Mouse (Mus musculus): ENCODE results near the gene Kcnk18. TPM values are rescaled to one million over a fixed set of nuclear protein-coding genes. Genes with fewer than 3 reads are reported as not detected.

Gene Kcnk18
- polyA plus RNA-seq (2012; rRNA removed), result 0.03 TPM in 1 of 2 replicates, not detected in the other

DNA sequence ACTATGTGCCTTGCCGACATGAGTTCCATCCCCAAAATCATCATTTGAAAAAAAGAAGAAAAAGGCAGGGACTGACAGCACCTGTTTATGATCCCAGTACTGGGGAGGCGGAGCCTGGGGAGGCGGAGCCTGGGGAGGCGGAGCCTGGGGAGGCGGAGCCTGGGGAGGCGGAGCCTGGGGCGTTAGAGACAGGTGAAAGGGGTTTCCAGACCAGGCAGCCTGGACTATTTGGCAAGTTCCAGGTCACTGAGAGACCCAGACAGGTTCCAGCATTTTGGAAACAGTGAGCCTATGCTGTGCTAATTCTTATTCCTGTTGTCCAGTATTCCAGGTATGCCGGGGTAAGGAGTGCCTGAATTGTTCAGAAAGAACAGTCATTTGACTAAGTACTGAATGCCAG lies at the start of gene Kcnk18:
Kcnk18 (plus strand) TSS at position 224 of the 400 bp plus-strand sequence.
- TF ChIP-seq CTCF (IDR thresholded peaks at IDR 0.05; ENCODE audit: borderline replicate concordance, insufficient read depth, low read depth, low read length) (no peak), POLR2A (IDR thresholded peaks at IDR 0.05; ENCODE audit: borderline replicate concordance, insufficient read depth, low read length) (no peak)
- no peak within 1 kb of the TSS for H3K27ac ChIP-seq (ENCODE audit: insufficient read depth, low read length)
- no peaks in the 10 kb centered on the region for H3K4me1 ChIP-seq (ENCODE audit: control insufficient read depth, insufficient read depth, low read length)
- H3K27me3 ChIP-seq (ENCODE audit: control insufficient read depth, insufficient read depth, low read length), result no peaks in the 10 kb centered on the region
- WGBS, result 92% methylated on average over 8 of the region's 8 CpGs
- no peak within 1 kb of the TSS for H3K4me3 ChIP-seq (replicated peaks; ENCODE audit: insufficient read depth, low read depth, low read length)
- no peak for DNase-seq

DNA sequence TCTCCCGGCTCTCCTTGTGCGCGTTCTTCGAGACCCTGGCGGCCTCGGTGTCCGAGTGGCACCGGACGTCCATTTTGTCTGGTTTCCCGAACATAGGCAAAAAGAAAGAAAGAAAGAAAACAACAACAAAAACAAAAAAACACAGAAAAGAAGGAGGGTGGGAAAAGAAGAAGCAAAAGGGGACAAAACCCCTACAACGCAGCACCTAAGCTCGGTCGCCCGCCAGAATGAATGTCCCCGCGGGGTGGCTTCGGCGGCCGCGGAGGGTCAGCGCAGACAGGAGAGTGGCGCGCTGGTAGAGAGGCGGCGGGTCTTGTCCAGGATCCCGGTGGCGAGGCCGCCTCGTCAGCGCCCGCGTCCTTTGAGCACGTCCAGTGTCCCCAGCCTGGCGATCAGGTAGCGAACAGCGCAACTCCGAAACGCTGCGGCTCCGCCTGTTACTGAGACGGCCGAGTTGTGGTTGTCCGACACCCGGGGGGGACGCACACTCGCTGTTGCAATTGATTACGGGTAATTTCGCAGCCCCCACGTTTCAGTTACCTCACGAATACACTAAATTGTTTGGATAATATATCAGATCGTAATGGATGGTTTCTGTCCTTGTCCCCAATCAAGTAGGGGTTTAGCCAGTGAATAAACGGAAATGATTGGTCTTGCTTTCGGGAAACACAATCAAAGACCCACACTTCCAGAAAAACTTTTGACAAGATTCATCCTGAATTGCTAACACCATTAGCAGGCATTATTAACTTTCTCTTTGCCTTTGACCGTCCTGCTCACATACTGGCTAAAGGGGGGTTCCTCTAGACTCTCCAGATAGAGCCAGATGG lies 48.9 kb upstream of the Kcnk18 start, which contains the start of gene Vax1:
Vax1 (minus strand) TSS at position 121 of the 830 bp plus-strand sequence.
- H3K4me1 ChIP-seq (ENCODE audit: control insufficient read depth, insufficient read depth, low read length), result no peaks in the 10 kb centered on the region; the same call in 1 of the 2 replicates
- H3K27me3 ChIP-seq (ENCODE audit: control insufficient read depth, insufficient read depth, low read length), result peaks cover 14% of the 10 kb centered on the region; the same call in 1 of the 2 replicates
- peak in 1 of 2 experiments; percentile 25 for DNase-seq
- no peak within 1 kb of the TSS for H3K27ac ChIP-seq (ENCODE audit: insufficient read depth, low read length)
- no peak within 1 kb of the TSS for H3K4me3 ChIP-seq (replicated peaks; ENCODE audit: insufficient read depth, low read depth, low read length)
- WGBS, result 1% methylated on average over 54 of the region's 54 CpGs
- TF ChIP-seq POLR2A (IDR thresholded peaks at IDR 0.05; ENCODE audit: borderline replicate concordance, insufficient read depth, low read length) (no peak), CTCF (IDR thresholded peaks at IDR 0.05; ENCODE audit: borderline replicate concordance, insufficient read depth, low read depth, low read length) (no peak)

DNA sequence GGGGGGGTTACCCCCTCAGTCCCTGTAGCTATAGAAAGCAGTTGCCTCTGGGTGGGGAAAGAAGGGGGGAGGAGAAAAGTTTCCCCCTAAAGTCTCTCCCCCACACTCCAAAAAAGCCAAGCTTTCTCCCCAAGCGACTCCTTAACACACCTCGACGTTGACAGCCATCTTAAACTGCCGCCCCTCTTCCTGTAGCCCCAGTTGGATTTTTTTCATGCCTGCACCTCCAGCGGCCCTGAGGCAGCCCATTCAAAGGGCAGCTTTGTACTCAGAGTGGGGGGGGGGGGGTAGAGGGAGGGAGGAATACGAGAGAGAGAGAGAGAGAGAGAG lies 48.3 kb upstream of the Kcnk18 start:
- Histone ChIP-seq H3K4me1 (ENCODE audit: control insufficient read depth, insufficient read depth, low read length) (no peaks in the 10 kb centered on the region; the same call in 1 of the 2 replicates), H3K4me3 (replicated peaks; ENCODE audit: insufficient read depth, low read depth, low read length) (no peak overlapping the region), H3K27me3 (ENCODE audit: control insufficient read depth, insufficient read depth, low read length) (peaks cover 12% of the 10 kb centered on the region; the same call in 1 of the 2 replicates), H3K27ac (ENCODE audit: insufficient read depth, low read length) (no peak overlapping the region)
- TF ChIP-seq CTCF (IDR thresholded peaks at IDR 0.05; ENCODE audit: borderline replicate concordance, insufficient read depth, low read depth, low read length) (no peak), POLR2A (IDR thresholded peaks at IDR 0.05; ENCODE audit: borderline replicate concordance, insufficient read depth, low read length) (no peak)
- WGBS, result 1% methylated on average over 6 of the region's 6 CpGs
- no peak for DNase-seq

DNA sequence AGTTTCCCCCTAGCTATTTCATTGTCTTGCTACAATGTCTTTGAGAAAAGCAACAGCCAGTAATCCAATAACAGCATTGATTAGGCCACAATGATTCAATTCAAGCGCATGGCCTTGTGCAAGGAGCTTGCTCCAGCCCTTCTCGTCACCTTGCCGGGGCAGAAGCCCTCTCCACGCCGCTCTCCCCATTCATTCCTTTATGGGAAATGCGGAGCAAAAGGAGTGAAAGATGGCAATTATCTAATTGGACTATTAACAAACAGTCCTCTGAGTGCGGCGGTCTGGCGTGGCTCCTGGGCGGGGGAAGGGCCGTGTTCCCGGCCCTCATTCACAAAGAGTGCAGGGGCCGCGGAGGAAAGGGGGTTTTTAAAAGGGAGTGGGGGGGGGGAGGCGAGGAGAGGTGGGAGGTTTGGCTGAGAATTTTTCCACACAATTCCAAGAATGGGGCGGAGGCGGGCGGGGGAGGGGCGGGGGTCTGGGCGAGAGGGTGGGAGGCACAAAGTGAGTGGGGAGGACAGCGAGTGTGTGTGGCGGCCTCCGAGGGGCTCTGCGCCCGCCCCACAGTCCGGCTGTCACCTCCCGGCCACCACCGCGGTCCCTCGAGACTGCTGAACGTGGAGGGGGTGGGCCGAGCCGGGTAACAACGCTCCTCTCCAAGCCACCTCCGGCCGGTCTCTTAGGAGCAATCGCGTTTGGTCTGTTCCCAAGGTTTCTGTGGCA lies 47.7 kb upstream of the Kcnk18 start:
- Histone ChIP-seq H3K27ac (ENCODE audit: insufficient read depth, low read length) (no peak overlapping the region), H3K4me1 (ENCODE audit: control insufficient read depth, insufficient read depth, low read length) (no peaks in the 10 kb centered on the region; the same call in 1 of the 2 replicates), H3K4me3 (replicated peaks; ENCODE audit: insufficient read depth, low read depth, low read length) (no peak overlapping the region), H3K27me3 (ENCODE audit: control insufficient read depth, insufficient read depth, low read length) (peaks cover 12% of the 10 kb centered on the region; the same call in 1 of the 2 replicates)
- DNase-seq, result no peak
- 3% methylated on average over 38 of the region's 38 CpGs for WGBS
- TF ChIP-seq CTCF (IDR thresholded peaks at IDR 0.05; ENCODE audit: borderline replicate concordance, insufficient read depth, low read depth, low read length), result no peak
- TF ChIP-seq POLR2A (IDR thresholded peaks at IDR 0.05; ENCODE audit: borderline replicate concordance, insufficient read depth, low read length), result no peak

DNA sequence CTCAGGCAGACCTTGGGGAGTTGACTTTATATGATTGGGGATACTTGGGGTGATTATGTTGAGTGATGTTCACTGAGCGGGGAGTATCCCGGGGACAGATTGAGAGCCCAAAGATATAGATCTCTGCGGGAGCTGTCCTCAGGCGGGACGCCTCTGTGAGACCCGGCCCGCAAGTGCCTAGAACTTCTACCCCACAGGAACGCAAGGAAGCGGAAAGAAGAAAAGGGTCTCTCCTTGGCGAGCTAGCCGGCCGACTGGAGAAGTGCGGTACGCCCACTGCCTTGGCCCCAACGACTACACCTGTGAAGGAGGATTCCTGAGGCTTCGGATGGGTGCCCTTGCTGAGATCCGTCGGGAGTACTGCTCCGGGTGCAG lies 47.2 kb upstream of the Kcnk18 start:
- Histone ChIP-seq H3K27me3 (ENCODE audit: control insufficient read depth, insufficient read depth, low read length) (peaks cover 12% of the 10 kb centered on the region; the same call in 1 of the 2 replicates), H3K27ac (ENCODE audit: insufficient read depth, low read length) (no peak overlapping the region), H3K4me3 (replicated peaks; ENCODE audit: insufficient read depth, low read depth, low read length) (no peak overlapping the region), H3K4me1 (ENCODE audit: control insufficient read depth, insufficient read depth, low read length) (no peaks in the 10 kb centered on the region)
- WGBS, result 3% methylated on average over 19 of the region's 19 CpGs
- DNase-seq, result no peak
- no peak for TF ChIP-seq CTCF (IDR thresholded peaks at IDR 0.05; ENCODE audit: borderline replicate concordance, insufficient read depth, low read depth, low read length)
- no peak for TF ChIP-seq POLR2A (IDR thresholded peaks at IDR 0.05; ENCODE audit: borderline replicate concordance, insufficient read depth, low read length)

DNA sequence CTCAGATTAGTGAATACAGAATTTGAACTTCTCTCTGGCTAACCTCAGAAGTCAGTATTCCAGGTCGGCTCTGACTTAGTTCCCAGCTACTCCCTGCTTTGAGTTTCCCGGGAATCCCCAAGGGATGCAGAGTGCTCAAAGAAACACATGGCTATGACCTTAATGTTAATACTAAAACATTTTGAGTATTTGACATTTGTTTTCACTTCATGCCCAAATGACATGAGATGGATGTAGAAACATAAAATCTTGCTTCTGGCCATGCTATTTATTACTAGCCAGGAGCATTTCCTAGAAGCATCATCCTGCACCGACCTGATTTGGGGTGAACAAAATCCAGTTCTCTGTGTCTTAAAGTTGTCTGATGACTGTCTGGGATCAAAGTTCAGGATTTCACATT lies 46.2 kb upstream of the Kcnk18 start:
- Histone ChIP-seq H3K27me3 (ENCODE audit: control insufficient read depth, insufficient read depth, low read length) (peaks cover 11% of the 10 kb centered on the region; the same call in 1 of the 2 replicates), H3K4me1 (ENCODE audit: control insufficient read depth, insufficient read depth, low read length) (no peaks in the 10 kb centered on the region), H3K4me3 (replicated peaks; ENCODE audit: insufficient read depth, low read depth, low read length) (no peak overlapping the region), H3K27ac (ENCODE audit: insufficient read depth, low read length) (no peak overlapping the region)
- 11% methylated on average over 3 of the region's 3 CpGs for WGBS
- TF ChIP-seq POLR2A (IDR thresholded peaks at IDR 0.05; ENCODE audit: borderline replicate concordance, insufficient read depth, low read length) (no peak), CTCF (IDR thresholded peaks at IDR 0.05; ENCODE audit: borderline replicate concordance, insufficient read depth, low read depth, low read length) (no peak)
- DNase-seq, result no peak

DNA sequence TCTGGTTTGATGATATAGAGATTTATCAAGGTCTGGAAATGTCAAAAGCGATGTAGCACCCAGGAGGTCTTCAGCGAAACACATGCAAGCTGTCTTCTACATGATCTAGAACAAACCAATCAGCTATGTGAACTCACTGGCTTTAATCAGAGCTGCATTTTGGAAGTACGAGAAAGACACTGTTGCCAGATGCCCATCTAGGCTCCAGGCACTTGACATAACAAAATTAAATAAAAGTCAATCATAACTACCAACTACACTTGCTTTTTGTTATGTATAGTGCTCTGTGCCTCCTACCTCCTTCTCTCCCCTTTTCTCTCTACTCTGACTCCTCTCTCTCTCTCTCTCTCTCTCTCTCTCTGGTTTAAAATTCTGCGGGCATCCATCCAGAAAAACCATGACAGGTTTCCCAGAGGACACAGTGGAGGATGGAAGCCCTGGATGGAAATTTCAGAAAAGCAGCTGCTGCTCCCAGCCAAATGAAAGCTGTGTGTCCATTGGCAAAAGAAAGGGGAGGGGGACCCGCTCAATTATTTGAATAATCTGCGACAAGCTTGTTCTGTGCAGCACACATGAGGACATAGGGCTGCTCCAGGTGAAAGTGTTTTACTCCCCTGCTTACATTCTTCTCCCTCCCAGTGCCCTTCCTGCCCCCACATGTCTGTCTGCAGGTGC lies 45.5 kb upstream of the Kcnk18 start:
- TF ChIP-seq CTCF (IDR thresholded peaks at IDR 0.05; ENCODE audit: borderline replicate concordance, insufficient read depth, low read depth, low read length), result no peak
- TF ChIP-seq POLR2A (IDR thresholded peaks at IDR 0.05; ENCODE audit: borderline replicate concordance, insufficient read depth, low read length), result no peak
- Histone ChIP-seq H3K27ac (ENCODE audit: insufficient read depth, low read length) (no peak overlapping the region), H3K4me3 (replicated peaks; ENCODE audit: insufficient read depth, low read depth, low read length) (no peak overlapping the region), H3K4me1 (ENCODE audit: control insufficient read depth, insufficient read depth, low read length) (no peaks in the 10 kb centered on the region), H3K27me3 (ENCODE audit: control insufficient read depth, insufficient read depth, low read length) (peaks cover 11% of the 10 kb centered on the region; the same call in 1 of the 2 replicates)
- 5% methylated on average over 6 of the region's 6 CpGs for WGBS
- no peak for DNase-seq
